Mouse (Mus musculus) T-helper 2 cell (primary cell): ENCODE measurements at regions not wholly inside any gene's neighbourhood (a gene's known extent, or its start where the extent isn't known, plus 50 kb on each side); places are given as distances from the start of the nearest gene placed in this dataset.
"Not testable (repeated sequence)": the region's sequence is repeated elsewhere in the genome, so short reads cannot be mapped to it uniquely, and the experiment has no call there.

ENCODE experiments used
- in situ Hi-C: fragments of 300-600 bp; cut with MboI, MseI; formaldehyde crosslinking; loops from one replicate; pipeline ENCODE4 v1.15.1; 2025; ENCODE audit warnings: high pct_unique_total_duplicates

- in situ Hi-C loops = no loop called here
Observed at GRCm38 (mm10) chr10:15886150-15886549, 1168.1 kb upstream of the Gje1 start.

- in situ Hi-C loops = no loop called here
Observed at GRCm38 (mm10) chr10:15868063-15868462, 1150.0 kb upstream of the Gje1 start.

GRCm38 (mm10) chr10:15866931-15867330 lies 1148.9 kb upstream of the Gje1 start:
- in situ Hi-C loops = no loop called here

- in situ Hi-C loops = no loop called here
Observed at GRCm38 (mm10) chr10:15841381-15841780, 1123.4 kb upstream of the Gje1 start.

- in situ Hi-C loops = no loop called here
Observed at GRCm38 (mm10) chr10:15832338-15832737, 1114.3 kb upstream of the Gje1 start.

GRCm38 (mm10) chr10:15825457-15825856 lies 1107.4 kb upstream of the Gje1 start:
- in situ Hi-C loops = no loop called here

GRCm38 (mm10) chr10:15807271-15807670 lies 1089.3 kb upstream of the Gje1 start:
- in situ Hi-C loops = no loop called here

GRCm38 (mm10) chr10:15805791-15806190 lies 1087.8 kb upstream of the Gje1 start:
- in situ Hi-C loops = no loop called here

GRCm38 (mm10) chr10:15793185-15793584 lies 1075.2 kb upstream of the Gje1 start:
- in situ Hi-C loops = not testable (repeated sequence)

GRCm38 (mm10) chr10:15791473-15792269 lies 1073.7 kb upstream of the Gje1 start:
- in situ Hi-C loops = no loop called here

GRCm38 (mm10) chr10:15759983-15760723 lies 1042.1 kb upstream of the Gje1 start:
- in situ Hi-C loops = no loop called here

- in situ Hi-C loops = no loop called here
Observed at GRCm38 (mm10) chr10:15759576-15759975, 1041.6 kb upstream of the Gje1 start.

GRCm38 (mm10) chr10:15757503-15757902 lies 1039.5 kb upstream of the Gje1 start:
- in situ Hi-C loops = no loop called here

- in situ Hi-C loops = no loop called here
Observed at GRCm38 (mm10) chr10:15746866-15747265, 1028.9 kb upstream of the Gje1 start.

- in situ Hi-C loops = no loop called here
Observed at GRCm38 (mm10) chr10:15738630-15739029, 1020.6 kb upstream of the Gje1 start.

- in situ Hi-C loops = no loop called here
Observed at GRCm38 (mm10) chr10:15731318-15731717, 1013.3 kb upstream of the Gje1 start.

GRCm38 (mm10) chr10:15697946-15698345 lies 979.9 kb upstream of the Gje1 start:
- in situ Hi-C loops = no loop called here

- in situ Hi-C loops = no loop called here
Observed at GRCm38 (mm10) chr10:15697050-15697449, 979.0 kb upstream of the Gje1 start.

GRCm38 (mm10) chr10:15671638-15672037 lies 953.6 kb upstream of the Gje1 start:
- in situ Hi-C loops = loop anchor here (10.0 kb wide), 1 partner anchor 893 kb away; no protein-coding TSS in a partner anchor
